Mouse (Mus musculus) brain, embryonic 14.5 days (tissue): ENCODE results near the gene Usp43.

Experiments used
- CTCF ChIP-seq: fragments of 200-500 bp; IDR thresholded peaks from 2 replicates; pipeline ENCODE4 v1.5.1; 2012; ENCODE audit warnings: inconsistent platforms, mild to moderate bottlenecking, moderate library complexity, borderline replicate concordance; ENCODE audit not compliant: insufficient read depth, insufficient read length; ENCODE audit errors: extremely low read depth
- POLR2A ChIP-seq: fragments of 200-500 bp; IDR thresholded peaks from 2 replicates; pipeline ENCODE4 v1.6.1; 2012; ENCODE audit warnings: mild to moderate bottlenecking, inconsistent platforms, borderline replicate concordance; ENCODE audit not compliant: poor library complexity, insufficient read depth, insufficient read length, severe bottlenecking; ENCODE audit errors: extremely low read depth

DNA sequence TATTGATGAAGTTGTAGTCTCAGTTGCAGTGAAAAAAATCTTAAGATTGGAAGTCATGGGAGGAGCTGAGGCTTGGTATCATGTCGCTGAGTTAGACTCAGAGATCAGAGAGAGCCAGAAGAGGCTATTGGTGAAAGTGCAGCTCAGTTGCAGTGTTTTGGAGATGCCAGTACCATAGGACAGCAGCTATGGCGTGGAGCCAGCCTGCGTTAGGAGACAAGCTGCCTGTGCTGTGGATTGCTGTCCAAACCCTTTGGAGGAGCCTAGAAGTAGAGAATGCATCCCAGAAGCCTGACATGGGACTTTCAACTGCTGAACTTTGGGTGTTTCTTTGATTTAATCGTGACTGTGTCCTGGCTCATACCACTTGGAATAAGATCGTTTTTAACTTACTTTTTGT, 90.1 kb downstream of the Usp43 start:
- TF ChIP-seq CTCF: no peak
- no peak for TF ChIP-seq POLR2A
